Mouse (Mus musculus): Measurements from ENCODE around the gene Gpr132.
"Not testable (repeated sequence)": the region's sequence is repeated elsewhere in the genome, so short reads cannot be mapped to it uniquely, and the experiment has no call there.

The Gpr132 gene

DNA sequence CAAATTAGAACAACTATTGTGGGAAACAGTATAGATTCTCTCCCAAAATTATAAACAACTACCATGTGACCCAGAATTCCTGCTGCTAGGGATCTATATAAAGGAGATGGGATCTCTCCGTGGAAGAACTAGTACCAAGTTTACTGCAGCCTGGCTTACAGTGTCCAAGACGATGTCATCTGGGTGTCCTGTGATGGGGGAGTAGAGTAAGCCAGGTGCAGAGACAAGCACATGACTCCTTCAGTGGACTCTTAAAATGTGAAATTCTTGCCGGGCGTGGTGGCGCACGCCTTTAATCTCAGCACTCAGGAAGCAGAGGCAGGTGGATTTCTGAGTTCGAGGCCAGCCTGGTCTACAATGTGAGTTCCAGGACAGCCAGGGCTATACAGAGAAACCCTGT lies 51.2 kb downstream of the Gpr132 start:
- DNase-seq = not testable (repeated sequence)

DNA sequence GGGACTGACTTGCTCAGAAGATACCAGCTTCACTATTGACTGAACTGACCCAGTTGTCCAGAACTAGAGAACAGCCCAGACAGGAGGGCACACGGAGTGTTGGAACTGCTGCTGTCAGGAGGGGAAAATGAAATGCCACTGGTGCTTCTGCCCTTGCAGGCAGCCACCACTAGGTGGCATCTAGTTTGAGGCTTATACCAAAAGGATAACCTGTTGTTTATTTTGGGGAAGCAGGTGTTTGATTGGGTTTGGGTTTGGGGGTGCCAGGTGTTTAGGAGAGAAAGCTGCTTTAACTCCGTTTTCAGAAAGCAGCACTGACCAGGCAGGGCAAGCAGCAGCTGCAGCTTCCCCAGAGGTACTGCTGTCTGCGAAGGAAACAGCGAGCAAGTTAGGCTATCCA lies 51.7 kb downstream of the Gpr132 start:
- DNase-seq = peak; percentile 59

DNA sequence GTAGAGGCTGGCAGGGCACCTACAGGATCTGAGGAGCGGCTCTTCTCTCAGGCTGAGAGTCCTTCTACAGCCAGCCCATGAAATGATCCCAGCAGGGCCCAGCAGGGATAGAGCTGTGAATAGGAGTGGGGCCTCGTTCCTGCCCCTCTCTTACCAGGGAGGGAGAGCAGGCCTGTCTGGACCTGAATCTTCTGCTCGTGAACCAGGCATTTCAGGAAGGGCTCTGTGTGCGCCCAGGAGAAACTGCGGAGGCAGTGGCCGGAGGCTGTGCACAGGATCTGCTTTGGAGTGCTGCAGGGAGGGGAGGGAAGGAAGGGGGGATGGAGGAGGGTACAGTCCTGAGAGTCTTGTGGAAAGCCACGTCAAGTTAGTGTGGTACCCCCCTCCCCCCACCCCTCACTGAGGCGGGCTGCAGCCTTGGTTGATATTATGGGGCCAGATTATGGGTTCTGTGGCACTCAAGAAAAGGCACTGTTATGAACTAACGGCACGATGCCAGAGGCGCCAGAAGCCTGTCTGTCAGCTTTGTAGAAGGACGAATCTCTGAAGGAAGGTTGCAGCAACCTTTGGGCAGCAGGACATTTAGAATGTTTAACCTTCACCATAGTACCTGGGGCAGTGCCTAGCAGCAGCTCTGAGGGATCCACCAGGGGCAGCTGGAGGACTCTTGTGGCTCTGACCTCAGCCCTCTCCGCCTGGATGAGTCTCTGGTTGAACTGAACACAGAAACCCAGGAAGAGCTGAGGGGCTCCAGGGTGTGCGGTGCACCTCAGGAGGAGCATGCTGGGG lies 53.2 kb downstream of the Gpr132 start:
- peak; percentile 76 for DNase-seq

DNA sequence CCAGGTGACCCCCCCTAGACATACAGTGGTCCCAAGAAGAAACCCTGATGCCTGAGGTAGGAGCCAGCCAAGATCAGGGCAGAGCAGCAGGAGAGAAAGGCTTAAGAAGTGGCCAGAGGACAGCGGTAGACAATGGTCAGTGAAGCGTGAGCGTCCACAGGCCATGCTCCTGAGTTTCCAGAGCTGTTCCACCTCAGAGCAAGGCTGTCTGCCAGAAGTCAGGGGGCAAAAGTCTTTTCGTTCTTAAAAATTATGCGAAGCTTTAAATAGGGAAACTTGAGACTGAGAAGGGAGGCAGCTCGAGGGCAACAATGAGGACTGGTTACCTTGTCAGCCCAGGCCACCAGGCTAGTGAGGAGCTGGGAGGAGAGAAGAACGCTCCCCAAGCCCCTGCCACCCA lies 54.7 kb downstream of the Gpr132 start:
- DNase-seq = peak; percentile 86

DNA sequence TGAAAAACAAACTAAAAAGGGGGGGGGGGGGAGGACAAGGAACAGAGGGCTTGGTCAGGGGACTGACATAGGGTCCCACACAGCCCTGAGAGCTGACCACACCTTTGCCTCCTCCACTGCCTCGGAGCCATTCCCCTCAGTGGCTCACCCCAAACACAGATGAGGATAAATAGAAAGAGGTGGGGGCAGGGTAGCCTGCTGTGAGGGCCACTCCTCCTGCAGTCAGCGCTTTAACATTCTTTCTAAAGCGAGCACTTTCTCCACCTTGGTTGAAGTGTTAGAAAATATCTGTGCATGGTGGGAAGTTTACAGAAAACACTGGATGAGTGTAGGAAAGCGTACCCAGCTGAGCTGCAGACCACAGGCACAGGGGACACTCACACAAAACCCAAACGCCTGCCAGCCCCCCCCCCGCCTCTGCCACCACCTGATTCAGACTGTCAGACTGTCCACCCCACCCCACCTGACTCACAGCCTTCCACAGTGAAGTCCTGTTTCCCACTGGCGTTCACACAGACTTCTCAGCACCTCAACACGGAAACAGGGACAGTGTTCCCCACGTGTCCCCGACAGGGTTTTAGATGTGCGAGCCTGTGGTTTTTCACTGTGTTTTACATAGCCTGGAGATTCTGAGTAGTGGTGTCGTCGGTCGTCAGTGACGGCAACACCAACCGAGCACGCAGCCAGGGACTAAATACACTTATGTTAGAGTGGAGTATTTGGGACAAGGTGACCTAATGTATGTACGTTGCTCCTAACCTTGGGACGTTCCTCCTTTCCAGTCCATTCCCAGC lies 57.7 kb downstream of the Gpr132 start:
- no peak for DNase-seq

DNA sequence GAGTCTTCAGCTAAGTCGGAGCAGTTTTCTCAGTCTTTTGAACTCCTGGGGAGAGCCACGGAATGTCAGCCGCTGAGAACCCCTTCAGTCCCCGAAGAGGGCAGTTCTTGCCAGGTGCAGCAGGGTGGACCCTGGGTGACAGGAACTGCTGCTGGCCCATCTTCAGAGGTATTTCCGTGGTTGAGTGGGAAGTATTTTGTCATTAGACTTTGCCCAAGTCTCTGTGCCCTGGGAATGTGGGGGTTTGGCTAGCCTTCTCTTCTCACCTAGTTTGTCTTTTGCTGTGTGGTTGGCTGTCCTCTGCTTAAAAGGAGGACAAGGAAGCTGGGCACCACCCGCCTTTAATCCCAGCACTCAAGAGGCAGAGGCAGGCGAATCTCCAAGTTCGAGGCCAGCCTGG lies 58.4 kb downstream of the Gpr132 start:
- DNase-seq = peak; percentile 71

DNA sequence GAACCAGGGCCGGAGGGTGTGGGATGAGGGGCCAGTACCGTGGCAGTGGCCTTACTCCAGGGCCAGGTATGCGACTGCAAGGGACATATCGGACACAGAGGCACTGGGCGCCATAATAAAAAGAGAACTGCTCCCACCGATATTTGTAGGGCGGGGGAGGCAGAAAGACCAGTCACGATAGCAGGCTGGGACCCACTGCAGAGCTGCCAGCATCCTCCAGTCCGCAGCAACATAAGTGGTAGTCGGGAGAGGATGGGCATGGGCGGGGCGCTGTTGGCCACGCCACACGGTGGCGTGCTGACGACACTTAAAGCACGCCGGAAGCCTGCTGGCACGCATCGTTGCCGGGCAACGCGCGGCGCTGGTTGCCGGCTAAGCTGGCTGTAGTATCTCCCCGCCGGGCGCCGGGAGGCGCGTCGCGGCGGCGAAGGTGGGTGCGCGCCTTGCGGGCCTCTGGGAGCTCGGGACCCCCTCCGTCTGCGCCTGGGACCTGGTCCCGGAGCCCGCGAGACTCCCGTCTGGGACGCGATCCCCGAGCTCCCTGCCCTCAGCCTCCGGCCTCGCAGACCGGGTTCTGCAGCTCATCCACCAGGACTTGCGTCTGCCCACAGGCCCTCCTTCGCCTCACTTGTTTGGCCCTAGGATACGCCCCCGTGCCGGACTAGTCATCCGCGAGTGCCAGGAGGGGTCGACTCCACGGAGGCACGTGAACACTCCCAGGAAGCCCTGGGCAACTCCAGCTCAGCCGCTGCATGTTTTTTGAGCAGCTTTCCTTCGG lies 59.3 kb downstream of the Gpr132 start, which contains the start of gene Clba1:
Clba1 (plus strand) TSS at position 351 of the 778 bp plus-strand sequence.
- peak; percentile 91 for DNase-seq

DNA sequence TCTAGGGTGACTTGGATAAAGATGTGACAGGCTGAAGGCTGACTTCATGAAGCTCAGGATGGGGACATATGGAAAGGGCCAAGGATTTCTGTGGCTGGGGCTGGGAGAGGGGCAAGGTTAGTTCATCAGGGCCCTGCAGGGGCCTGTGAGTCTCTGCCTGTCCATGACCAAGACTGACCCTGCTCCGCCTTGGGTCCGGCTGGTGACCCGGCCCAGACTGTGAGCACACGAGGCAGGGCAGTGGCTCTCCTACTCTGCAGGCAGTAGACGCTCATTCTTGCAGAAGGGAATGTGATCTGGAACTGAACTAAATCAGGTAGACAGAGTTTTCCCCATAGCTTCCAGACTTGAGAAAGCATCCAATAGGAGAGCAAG lies 59.8 kb downstream of the Gpr132 start:
- DNase-seq = no peak

DNA sequence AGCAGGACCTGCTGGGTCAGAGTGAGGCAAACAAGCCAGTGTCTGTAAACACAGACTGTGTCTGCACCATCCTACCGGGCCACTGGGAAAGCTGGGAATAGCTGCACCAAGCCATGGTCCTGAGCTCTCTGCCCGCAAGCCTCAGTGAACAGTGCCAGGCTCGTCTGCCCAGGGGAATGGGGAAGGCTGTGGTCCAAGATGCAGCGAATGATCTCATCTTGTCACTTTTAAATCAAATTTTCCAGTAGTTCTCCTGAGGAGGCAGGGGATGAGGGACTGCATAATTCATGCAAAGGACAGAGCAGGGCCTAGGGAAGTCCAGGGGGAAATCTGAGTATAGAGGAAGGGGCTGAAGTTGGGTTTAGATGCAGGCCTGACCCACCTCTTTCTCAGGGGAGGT lies 60.2 kb downstream of the Gpr132 start:
- no peak for DNase-seq

DNA sequence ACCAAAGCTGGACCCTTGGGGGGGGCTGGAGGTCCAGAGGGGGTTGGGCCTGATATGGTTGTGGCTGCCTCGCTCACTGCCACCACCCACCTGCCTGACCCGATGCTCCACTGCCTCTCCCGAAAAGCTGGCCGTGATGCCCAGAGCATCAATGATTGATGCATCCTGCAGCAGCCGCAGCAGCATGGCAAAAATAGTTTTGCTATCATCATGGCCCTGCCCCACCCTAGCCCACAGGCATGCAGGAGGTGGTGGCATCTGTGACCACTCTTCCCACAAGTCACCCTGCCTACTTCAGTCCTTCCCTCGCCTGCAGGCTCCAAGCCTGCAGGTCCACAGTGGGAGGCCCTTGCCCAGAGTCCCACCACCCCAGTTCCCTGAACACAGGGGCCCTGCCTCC lies 62.0 kb downstream of the Gpr132 start:
- no peak for DNase-seq

DNA sequence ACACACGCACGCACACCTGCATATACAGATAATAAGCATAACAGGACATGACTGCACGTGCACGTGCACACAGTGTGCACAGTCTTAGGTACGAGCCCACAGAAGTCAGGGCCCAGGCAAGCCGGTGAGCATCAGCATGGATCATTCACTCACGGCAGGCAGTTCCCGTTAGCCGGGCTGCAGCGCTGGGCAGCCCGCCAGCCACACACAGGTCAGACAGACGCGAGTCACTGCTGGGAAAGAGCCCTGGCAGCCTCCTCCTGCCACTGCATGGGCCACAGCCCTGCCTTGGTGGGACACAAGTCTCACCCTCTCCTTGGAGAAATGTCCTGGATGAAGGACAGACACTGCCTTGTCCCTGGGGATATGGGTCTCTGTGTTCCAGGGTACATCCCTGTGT lies 64.0 kb downstream of the Gpr132 start:
- no peak for DNase-seq

DNA sequence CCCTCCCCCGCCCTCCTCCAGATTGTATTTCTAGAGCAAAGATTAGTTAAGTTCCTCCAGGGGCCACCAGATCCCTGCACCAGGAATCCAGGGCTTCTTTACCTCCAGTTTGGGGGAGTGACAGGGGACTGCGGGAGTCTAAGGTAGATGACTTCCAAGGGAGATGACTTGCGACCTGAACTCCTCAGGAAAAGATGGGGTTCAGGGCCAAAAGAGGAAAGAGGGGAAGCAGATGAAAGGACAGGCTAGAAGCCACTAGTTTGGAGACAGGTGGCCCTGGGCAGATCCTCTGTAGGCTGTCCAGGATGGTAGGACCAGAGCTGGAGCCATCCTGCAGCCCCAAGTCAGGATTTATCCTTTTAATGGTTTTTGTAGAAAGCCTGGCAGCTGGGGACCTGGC lies 65.1 kb downstream of the Gpr132 start:
- DNase-seq = no peak

DNA sequence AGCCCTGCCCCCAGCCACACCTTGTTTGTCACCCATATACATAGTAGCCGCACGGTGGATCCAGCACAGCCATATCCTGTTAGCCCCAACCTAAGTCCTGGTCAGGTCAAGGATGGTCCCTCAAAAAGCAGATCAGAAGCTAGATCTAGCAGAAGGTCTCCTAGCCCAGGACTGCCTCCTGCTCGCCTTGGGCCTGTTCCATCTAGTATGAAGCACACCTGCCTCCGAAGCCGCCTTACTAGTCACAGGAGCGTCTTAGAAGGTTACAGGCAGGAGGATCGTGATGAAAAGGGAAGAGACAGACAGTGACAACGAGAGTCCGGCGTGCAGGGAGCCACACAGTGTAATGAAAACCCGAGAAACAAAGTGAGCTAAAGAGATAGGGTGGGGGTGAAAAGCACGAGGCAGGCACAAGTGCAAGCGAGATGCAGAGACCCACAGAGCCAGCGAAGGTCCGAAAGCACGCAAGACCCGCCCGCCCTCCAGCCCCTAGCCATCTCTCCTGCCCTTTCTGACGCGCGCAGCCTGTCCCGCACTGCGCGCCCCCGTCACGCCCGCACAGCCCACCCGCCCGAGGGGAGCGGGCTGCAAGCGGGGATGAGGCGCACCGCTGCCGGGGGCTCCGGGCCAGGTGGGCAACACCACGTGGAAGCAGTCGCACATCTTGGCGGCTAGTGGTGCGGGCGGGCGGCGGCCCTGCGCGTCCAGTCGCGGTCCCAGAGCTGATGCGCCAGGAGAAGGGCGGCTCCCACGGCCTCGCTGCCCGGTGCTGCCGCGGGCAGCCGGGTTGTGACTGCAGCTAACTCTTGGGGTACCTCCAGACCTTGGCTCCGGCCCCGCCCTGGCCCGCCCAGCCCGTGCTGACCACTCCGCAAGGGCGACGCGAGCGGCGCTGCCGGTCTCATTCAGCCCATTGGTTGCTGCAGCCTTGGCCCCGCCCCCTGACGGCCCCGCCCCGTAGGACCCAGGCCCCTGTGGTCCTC lies 65.9 kb downstream of the Gpr132 start, which contains the start of gene Ahnak2:
Ahnak2 (minus strand) TSS at position 794 of the 983 bp plus-strand sequence.
- DNase-seq = no peak
